Mouse (Mus musculus): ENCODE results near the gene Qser1.

GRCm38 (mm10) chr2:104860426-104860825 lies 43.9 kb upstream of the Qser1 start:
- TF ChIP-seq CTCF (IDR thresholded peaks at IDR 0.05), result no peak
- TF ChIP-seq POLR2A (IDR thresholded peaks at IDR 0.05; ENCODE audit: insufficient read depth, low read depth, low read length), result no peak

Data from heart, adult 2 months (tissue).